Mouse (Mus musculus) hindbrain, embryonic 11.5 days (tissue): ENCODE results near the gene Ddx1. TPM values are rescaled to one million over a fixed set of nuclear protein-coding genes. Genes with fewer than 3 reads are reported as not detected.
A peak's percentile ranks its signal among the peaks of the same experiment; 100 is the strongest.

Source experiments
- ATAC-seq: fragments of 200-750 bp; cut with Nextera tagmentation; 2 replicates; pipeline ENCODE4 v1.8.0; 2017; ENCODE audit warnings: mild to moderate bottlenecking, moderate TSS enrichment, moderate library complexity; ENCODE audit not compliant: low FRiP score
- DNase-seq: peaks from one replicate; pipeline ENCODE4 v3.0.0-alpha.2; 2015; ENCODE audit warnings: low spot score
- H3K27ac ChIP-seq: fragments of 300-500 bp; sonication (generic); 2 replicates; pipeline ENCODE4 v1.5.1; 2014; ENCODE audit warnings: mild to moderate bottlenecking, low read depth, low read length
- H3K27me3 ChIP-seq: fragments of 300-500 bp; sonication (generic); 2 replicates; pipeline ENCODE4 v1.6.1; 2014; ENCODE audit warnings: mild to moderate bottlenecking, low read length, moderate library complexity, mixed read lengths; ENCODE audit not compliant: control insufficient read depth, insufficient read depth
- H3K36me3 ChIP-seq: fragments of 300-500 bp; sonication (generic); 2 replicates; pipeline ENCODE4 v1.6.1; 2014; ENCODE audit warnings: mild to moderate bottlenecking, low read length, moderate library complexity, mixed read lengths; ENCODE audit not compliant: control insufficient read depth, insufficient read depth
- H3K4me1 ChIP-seq: fragments of 300-500 bp; sonication (generic); replicated peaks from 2 replicates; pipeline ENCODE4 v1.6.1; 2014; ENCODE audit warnings: low read length, mixed read lengths; ENCODE audit not compliant: control insufficient read depth, insufficient read depth
- H3K4me2 ChIP-seq: fragments of 300-500 bp; sonication (generic); replicated peaks from 2 replicates; pipeline ENCODE4 v1.6.1; 2014; ENCODE audit warnings: mild to moderate bottlenecking, low read depth, low read length
- H3K4me3 ChIP-seq: fragments of 300-500 bp; sonication (generic); 2 replicates; pipeline ENCODE4 v1.5.1; 2014; ENCODE audit warnings: low read depth, low read length
- H3K9ac ChIP-seq: fragments of 300-500 bp; sonication (generic); 2 replicates; pipeline ENCODE4 v1.6.1; 2014; ENCODE audit warnings: low read depth, low read length
- H3K9me3 ChIP-seq: fragments of 300-500 bp; sonication (generic); 2 replicates; pipeline ENCODE4 v1.6.1; 2016; ENCODE audit warnings: low read length; ENCODE audit not compliant: control insufficient read depth
- WGBS: fragments of 180-500 bp; shearing (Covaris S2); extraction: QIAGEN DNeasy Blood & Tissue Kit; methylation state at CpG from one replicate; pipeline ENCODE4 v1.1.7; 2014; 5-methylcytosine and 5-hydroxymethylcytosine counted together
- polyA plus RNA-seq: library from polyadenylated mRNA; unstranded; fragments of >200 nt; fragmentation: Nextera tagmentation; extraction: Ambion mirVana; gene quantifications from 2 replicates; pipeline ENCODE4 v1.2.1, GENCODE M21; 2014

Ddx1 gene
- polyA plus RNA-seq, 1 experiment from 2014 or later, result 171 TPM

- Histone ChIP-seq H3K36me3 (no peaks in the 10 kb centered on the region), H3K9ac (no peak overlapping the region), H3K27me3 (no peaks in the 10 kb centered on the region), H3K4me2 (no peak overlapping the region), H3K9me3 (no peaks in the 10 kb centered on the region), H3K4me3 (no peak overlapping the region), H3K4me1 (no peaks in the 10 kb centered on the region), H3K27ac (no peak overlapping the region)
- ATAC-seq (peak; percentile 64), DNase-seq (peak; percentile 42)
- 14% methylated on average over 11 of the region's 11 CpGs for WGBS
Observed at GRCm38 (mm10) chr12:13208983-13209451, 40.0 kb downstream of the Ddx1 start.

GRCm38 (mm10) chr12:13208517-13208916 lies 40.5 kb downstream of the Ddx1 start:
- 6% methylated on average over 1 of the region's 1 CpGs for WGBS
- Histone ChIP-seq H3K4me3 (no peak overlapping the region), H3K9me3 (no peaks in the 10 kb centered on the region), H3K27ac (peak overlapping the region; percentile 19; the same call in 1 of the 2 replicates), H3K36me3 (no peaks in the 10 kb centered on the region), H3K4me2 (no peak overlapping the region), H3K9ac (no peak overlapping the region), H3K27me3 (no peaks in the 10 kb centered on the region), H3K4me1 (no peaks in the 10 kb centered on the region)
- ATAC-seq (peak; percentile 55; the same call in 1 of the 2 replicates), DNase-seq (peak; percentile 30)

- Histone ChIP-seq H3K4me3 (no peak overlapping the region), H3K9me3 (no peaks in the 10 kb centered on the region), H3K27ac (no peak overlapping the region), H3K27me3 (no peaks in the 10 kb centered on the region), H3K36me3 (no peaks in the 10 kb centered on the region), H3K4me1 (no peaks in the 10 kb centered on the region), H3K4me2 (no peak overlapping the region), H3K9ac (no peak overlapping the region)
- no peak for DNase-seq
- 30% methylated on average over 8 of the region's 8 CpGs for WGBS
- no peak for ATAC-seq
Observed at GRCm38 (mm10) chr12:13207099-13207498, 41.9 kb downstream of the Ddx1 start.

GRCm38 (mm10) chr12:13205733-13206132 lies 43.3 kb downstream of the Ddx1 start:
- Histone ChIP-seq H3K9me3 (no peaks in the 10 kb centered on the region), H3K27me3 (no peaks in the 10 kb centered on the region), H3K4me2 (no peak overlapping the region), H3K27ac (no peak overlapping the region), H3K4me3 (no peak overlapping the region), H3K9ac (no peak overlapping the region), H3K4me1 (no peaks in the 10 kb centered on the region), H3K36me3 (no peaks in the 10 kb centered on the region)
- DNase-seq (no peak), ATAC-seq (no peak)
- WGBS, result 68% methylated on average over 3 of the region's 3 CpGs

- ATAC-seq (no peak), DNase-seq (no peak)
- Histone ChIP-seq H3K27ac (no peak overlapping the region), H3K4me1 (no peaks in the 10 kb centered on the region), H3K9me3 (no peaks in the 10 kb centered on the region), H3K27me3 (no peaks in the 10 kb centered on the region), H3K4me3 (no peak overlapping the region), H3K4me2 (no peak overlapping the region), H3K9ac (no peak overlapping the region), H3K36me3 (no peaks in the 10 kb centered on the region)
Observed at GRCm38 (mm10) chr12:13202322-13202721, 46.7 kb downstream of the Ddx1 start.

GRCm38 (mm10) chr12:13200576-13200975 lies 48.4 kb downstream of the Ddx1 start:
- WGBS, result 87% methylated on average over 6 of the region's 6 CpGs
- no peaks in the 10 kb centered on the region for H3K9me3 ChIP-seq
- no peaks in the 10 kb centered on the region for H3K4me1 ChIP-seq
- ATAC-seq (no peak), DNase-seq (no peak)
- H3K27me3 ChIP-seq, result no peaks in the 10 kb centered on the region
- H3K36me3 ChIP-seq, result no peaks in the 10 kb centered on the region
- H3K4me3 ChIP-seq, result no peak overlapping the region
- H3K27ac ChIP-seq, result no peak overlapping the region
- H3K4me2 ChIP-seq, result no peak overlapping the region
- no peak overlapping the region for H3K9ac ChIP-seq

- DNase-seq (no peak), ATAC-seq (no peak)
- Histone ChIP-seq H3K4me1 (no peaks in the 10 kb centered on the region), H3K9ac (no peak overlapping the region), H3K27me3 (no peaks in the 10 kb centered on the region), H3K27ac (no peak overlapping the region), H3K4me2 (no peak overlapping the region), H3K9me3 (no peaks in the 10 kb centered on the region), H3K4me3 (no peak overlapping the region), H3K36me3 (no peaks in the 10 kb centered on the region)
- WGBS, result 88% methylated on average over 13 of the region's 13 CpGs
Observed at GRCm38 (mm10) chr12:13199338-13200301, 49.4 kb downstream of the Ddx1 start.

- 71% methylated on average over 3 of the region's 3 CpGs for WGBS
Observed at GRCm38 (mm10) chr12:13198157-13198556, 50.9 kb downstream of the Ddx1 start.

GRCm38 (mm10) chr12:13196146-13196545 lies 52.9 kb downstream of the Ddx1 start:
- no peak for DNase-seq
- H3K4me2 ChIP-seq, result no peak overlapping the region
- H3K9me3 ChIP-seq, result no peaks in the 10 kb centered on the region
- no peaks in the 10 kb centered on the region for H3K36me3 ChIP-seq
- H3K27me3 ChIP-seq, result no peaks in the 10 kb centered on the region
- no peak overlapping the region for H3K27ac ChIP-seq
- no peak overlapping the region for H3K4me3 ChIP-seq
- no peak for ATAC-seq
- H3K9ac ChIP-seq, result no peak overlapping the region
- 82% methylated on average over 4 of the region's 4 CpGs for WGBS
- H3K4me1 ChIP-seq, result no peaks in the 10 kb centered on the region

More at GRCm38 (mm10) chr12:13198157-13198556, 50.9 kb downstream of the Ddx1 start:
- no peak overlapping the region for H3K9ac ChIP-seq
- no peak overlapping the region for H3K4me3 ChIP-seq
- H3K4me1 ChIP-seq, result no peaks in the 10 kb centered on the region
- H3K9me3 ChIP-seq, result no peaks in the 10 kb centered on the region
- H3K27me3 ChIP-seq, result no peaks in the 10 kb centered on the region
- no peak for ATAC-seq
- no peak overlapping the region for H3K27ac ChIP-seq
- no peaks in the 10 kb centered on the region for H3K36me3 ChIP-seq
- no peak overlapping the region for H3K4me2 ChIP-seq
- no peak for DNase-seq
